Comparison of ENCODE assay signal across 20 mouse cellular contexts in the genomic region with DNA sequence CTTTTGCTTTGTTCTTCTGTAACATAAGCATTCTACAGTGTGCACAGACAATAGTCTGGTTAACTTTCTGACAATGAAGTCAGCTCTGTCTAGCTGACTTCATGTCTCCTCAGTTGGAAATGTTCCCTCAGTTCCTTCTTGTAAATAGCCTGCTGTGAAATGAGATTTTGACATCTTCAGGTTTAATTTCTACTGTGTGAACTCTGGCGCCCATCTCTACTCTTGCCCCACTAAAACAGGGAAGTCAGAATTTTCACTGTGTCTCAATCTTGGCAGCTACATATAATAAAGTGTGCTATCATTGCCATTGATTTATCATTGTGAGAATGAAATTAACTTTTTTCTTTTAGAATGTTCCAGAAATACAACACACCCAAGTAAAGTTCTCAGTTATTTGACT.
DNase-seq lines count a peak whose midpoint lies in the region; ATAC-seq and TF ChIP-seq lines count a peak whose summit lies in the region.
"Had no signal": no experiment of that assay in that cellular context is flagged by ENCODE, and none has a peak within 500 bp of the region (broad histone marks: within the 10 kb centered on the region; RNA-seq: fewer than 3 reads in every experiment).

No protein-coding gene starts in this region.

- ATAC-seq in heart, embryonic 12.5 days (ENCODE audit: insufficient number of reproducible peaks, low FRiP score): no peak
- ATAC-seq in lung, embryonic 14.5 days (ENCODE audit: insufficient read depth): no peak
- peak; percentile 32 to 49; a peak in 2 of 4 replicates for ATAC-seq in hematopoietic stem cell, adult 5-6 weeks (replicated peaks in 1 of 2; ENCODE audit: insufficient read depth in 1 of 2, low FRiP score in 2 of 2, low TSS enrichment in 1 of 2, low read depth in 1 of 2, poor library complexity in 2 of 2, severe bottlenecking in 2 of 2)
- no peak for ATAC-seq in stomach, postnatal 0 days (ENCODE audit: low FRiP score, low TSS enrichment)
- ATAC-seq in CD4-positive, CD25-positive, alpha-beta regulatory T cell, adult 4 months: no peak
- ATAC-seq: forebrain, embryonic 16.5 days; hindbrain, postnatal 0 days had no signal

- H3K27ac ChIP-seq in heart, embryonic 12.5 days (ENCODE audit: poor library complexity, severe bottlenecking): peak overlapping the region; percentile 88
- peak overlapping the region; percentile 76; the same call in 1 of the 2 replicates for H3K27ac ChIP-seq in lung, embryonic 14.5 days (ENCODE audit: low read depth)
- H3K27ac ChIP-seq in stomach, postnatal 0 days (replicated peaks): peak overlapping the region; percentile 56; the same call in 1 of the 2 replicates
- H3K27ac ChIP-seq: hindbrain, postnatal 0 days; layer of hippocampus, adult 2 months; neural tube, embryonic 13.5 days had no signal

- H3K4me1 ChIP-seq in heart, embryonic 12.5 days (replicated peaks): peaks cover 51% of the 10 kb centered on the region
- H3K4me1 ChIP-seq in lung, embryonic 14.5 days (ENCODE audit: insufficient read depth): peaks cover 9% of the 10 kb centered on the region; the same call in 1 of the 2 replicates
- no peaks in the 10 kb centered on the region for H3K4me1 ChIP-seq in stomach, postnatal 0 days (replicated peaks; ENCODE audit: control insufficient read depth, insufficient read depth)

- no peak for TF ChIP-seq EP300 in stomach, postnatal 0 days (optimal IDR thresholded peaks at IDR 0.05)

- no peak for DNase-seq in heart, postnatal 10 days
- peak; percentile 13 for DNase-seq in lung, embryonic 14.5 days
- no peak for DNase-seq in lung, postnatal 14 days
- DNase-seq in stomach, postnatal 0 days (ENCODE audit: low spot score): no peak
- DNase-seq in cerebellum, adult 18-20 months: no peak
- DNase-seq: adrenal gland, postnatal 14 days; cerebellum, postnatal 36 days; gastrocnemius, postnatal 36 days; retina, postnatal 1 day; thymus, postnatal 4 days had no signal

- no peak for TF ChIP-seq CTCF in lung, embryonic 14.5 days (IDR thresholded peaks at IDR 0.05; ENCODE audit: low read depth)
- no peak for TF ChIP-seq CTCF in stomach, postnatal 0 days (IDR thresholded peaks at IDR 0.05; ENCODE audit: low read depth)

- no peak overlapping the region for H3K4me2 ChIP-seq in heart, embryonic 12.5 days
- H3K4me2 ChIP-seq in lung, embryonic 14.5 days: no peak overlapping the region
- H3K4me2 ChIP-seq in stomach, postnatal 0 days (replicated peaks; ENCODE audit: low read depth): no peak overlapping the region
- H3K4me2 ChIP-seq: liver, embryonic 11.5 days; neural tube, embryonic 13.5 days had no signal

- WGBS in heart, embryonic 12.5 days: 84% methylated on average over 1 of the region's 1 CpGs
- 80% methylated on average over 1 of the region's 1 CpGs for WGBS in lung, embryonic 14.5 days
- 67% methylated on average over 1 of the region's 1 CpGs for WGBS in stomach, postnatal 0 days

- 0 out of 2 replicates have a peak, but pooled peaks cover 4% of the 10 kb centered on the region for H3K36me3 ChIP-seq in heart, embryonic 12.5 days
- H3K36me3 ChIP-seq in lung, embryonic 14.5 days (ENCODE audit: insufficient read depth): no peaks in the 10 kb centered on the region
- H3K36me3 ChIP-seq in stomach, postnatal 0 days (ENCODE audit: control insufficient read depth, insufficient read depth, low read length): peaks cover 3% of the 10 kb centered on the region; the same call in 1 of the 2 replicates
- H3K36me3 ChIP-seq: neural tube, embryonic 13.5 days had no signal

- no peak overlapping the region for H3K4me3 ChIP-seq in heart, embryonic 12.5 days
- H3K4me3 ChIP-seq in lung, embryonic 14.5 days (ENCODE audit: low read depth, low read length): no peak overlapping the region
- H3K4me3 ChIP-seq in stomach, postnatal 0 days (ENCODE audit: low read depth, low read length): no peak overlapping the region
- H3K4me3 ChIP-seq: erythroblast, embryonic 14.5 days; layer of hippocampus, adult 2 months; megakaryocyte, embryonic 14.5 days; neural tube, embryonic 13.5 days had no signal

- intact Hi-C loops in heart, postnatal 10 days (cut with DNase I): no loop called here

- no peak overlapping the region for H3K9ac ChIP-seq in heart, embryonic 12.5 days
- H3K9ac ChIP-seq in lung, embryonic 14.5 days: no peak overlapping the region
- no peak overlapping the region for H3K9ac ChIP-seq in stomach, postnatal 0 days (ENCODE audit: low read length)
- H3K9ac ChIP-seq: neural tube, embryonic 13.5 days had no signal

- H3K9me3 ChIP-seq in heart, embryonic 12.5 days (replicated peaks): no peaks in the 10 kb centered on the region
- no peaks in the 10 kb centered on the region for H3K9me3 ChIP-seq in lung, embryonic 14.5 days (ENCODE audit: low read depth, low read length)
- H3K9me3 ChIP-seq in stomach, postnatal 0 days (ENCODE audit: control insufficient read depth, low read length): no peaks in the 10 kb centered on the region
- H3K9me3 ChIP-seq: megakaryocyte, embryonic 14.5 days; neural tube, embryonic 13.5 days had no signal

- no peaks in the 10 kb centered on the region for H3K27me3 ChIP-seq in heart, embryonic 12.5 days (replicated peaks)
- H3K27me3 ChIP-seq in lung, embryonic 14.5 days (ENCODE audit: insufficient read depth, low read length): no peaks in the 10 kb centered on the region
- no peaks in the 10 kb centered on the region for H3K27me3 ChIP-seq in stomach, postnatal 0 days (ENCODE audit: control insufficient read depth, insufficient read depth, low read length)
- H3K27me3 ChIP-seq: megakaryocyte, embryonic 14.5 days; neural tube, embryonic 13.5 days had no signal

Comparison
In these comparisons a context has a peak if more than half of its experiments do, and no peak if none do; other contexts are left out.
1. ATAC-seq: peak in hematopoietic stem cell, adult 5-6 weeks (2 of 2); none in heart, embryonic 12.5 days (single experiment), lung, embryonic 14.5 days (single experiment), stomach, postnatal 0 days (single experiment) and CD4-positive, CD25-positive, alpha-beta regulatory T cell, adult 4 months (single experiment).
2. Peak in every context shown above with its lines, with median percentiles within 50 percentile points of each other: H3K27ac ChIP-seq.